Mouse (Mus musculus) liver, adult 2 months (tissue): ENCODE data around the gene Erg. TPM values are rescaled to one million over a fixed set of nuclear protein-coding genes. Genes with fewer than 3 reads are reported as not detected.

Experiments
- DNase-seq: peaks from one replicate; pipeline ENCODE4 v3.0.0-alpha.2; 2011; ENCODE audit warnings: low read depth, low spot score; ENCODE audit errors: extremely low read depth
- H3K27ac ChIP-seq: fragments of 200-500 bp; replicated peaks from 2 replicates; pipeline ENCODE4 v1.5.1; 2012; ENCODE audit warnings: low read depth, mild to moderate bottlenecking, control low read depth, inconsistent platforms, low read length; ENCODE audit not compliant: insufficient read depth
- H3K27me3 ChIP-seq: fragments of 200-500 bp; 2 replicates; pipeline ENCODE4 v1.6.1; 2012; ENCODE audit warnings: mild to moderate bottlenecking, moderate library complexity, low read length, inconsistent platforms; ENCODE audit not compliant: control insufficient read depth, insufficient read depth
- H3K36me3 ChIP-seq: fragments of 200-500 bp; 2 replicates; pipeline ENCODE4 v1.6.1; 2012; ENCODE audit warnings: low read length, inconsistent platforms; ENCODE audit not compliant: control insufficient read depth, insufficient read depth
- H3K4me1 ChIP-seq: fragments of 200-500 bp; 2 replicates; pipeline ENCODE4 v1.6.1; 2011; ENCODE audit warnings: low read length; ENCODE audit not compliant: control insufficient read depth, insufficient read depth
- H3K4me3 ChIP-seq: fragments of 200-500 bp; 2 replicates; pipeline ENCODE4 v1.5.1; 2011; ENCODE audit warnings: low read depth, mild to moderate bottlenecking, control low read depth, low read length, moderate library complexity; ENCODE audit not compliant: insufficient read depth
- H3K79me2 ChIP-seq: fragments of 200-500 bp; 2 replicates; pipeline ENCODE4 v1.6.1; 2012; ENCODE audit warnings: inconsistent platforms, mild to moderate bottlenecking, low read length, moderate library complexity; ENCODE audit not compliant: control insufficient read depth, insufficient read depth
- H3K9ac ChIP-seq: fragments of 200-500 bp; 2 replicates; pipeline ENCODE4 v1.6.1; 2012; ENCODE audit warnings: low read depth, mild to moderate bottlenecking, control low read depth, inconsistent platforms, low read length
- CTCF ChIP-seq: fragments of 200-500 bp; IDR thresholded peaks from 2 replicates; pipeline ENCODE4 v1.5.1; 2011; ENCODE audit warnings: low read depth, low read length, control low read depth
- POLR2A ChIP-seq: fragments of 200-500 bp; IDR thresholded peaks from 2 replicates; pipeline ENCODE4 v1.6.1; 2011; ENCODE audit warnings: low read length, control low read depth; ENCODE audit not compliant: insufficient read depth; ENCODE audit errors: extremely low read depth
- WGBS: fragments of 180-500 bp; shearing (Covaris S2); methylation state at CpG from one replicate; pipeline ENCODE4 v1.1.7; 2018; 5-methylcytosine and 5-hydroxymethylcytosine counted together
- polyA plus RNA-seq: library from polyadenylated mRNA; depleted of rRNA; stranded (reverse); fragments of >200 nt; gene quantifications from 2 replicates; pipeline ENCODE4 v1.2.3, GENCODE M21; 2012
- total RNA-seq: library from RNA; depleted of rRNA; stranded (reverse); fragments of >200 nt; gene quantifications from 2 replicates; pipeline ENCODE4 v1.2.3, GENCODE M21; 2014

Erg gene
- total and polyA plus RNA-seq, 2 experiments: 4.8 to 5.6 TPM

DNA sequence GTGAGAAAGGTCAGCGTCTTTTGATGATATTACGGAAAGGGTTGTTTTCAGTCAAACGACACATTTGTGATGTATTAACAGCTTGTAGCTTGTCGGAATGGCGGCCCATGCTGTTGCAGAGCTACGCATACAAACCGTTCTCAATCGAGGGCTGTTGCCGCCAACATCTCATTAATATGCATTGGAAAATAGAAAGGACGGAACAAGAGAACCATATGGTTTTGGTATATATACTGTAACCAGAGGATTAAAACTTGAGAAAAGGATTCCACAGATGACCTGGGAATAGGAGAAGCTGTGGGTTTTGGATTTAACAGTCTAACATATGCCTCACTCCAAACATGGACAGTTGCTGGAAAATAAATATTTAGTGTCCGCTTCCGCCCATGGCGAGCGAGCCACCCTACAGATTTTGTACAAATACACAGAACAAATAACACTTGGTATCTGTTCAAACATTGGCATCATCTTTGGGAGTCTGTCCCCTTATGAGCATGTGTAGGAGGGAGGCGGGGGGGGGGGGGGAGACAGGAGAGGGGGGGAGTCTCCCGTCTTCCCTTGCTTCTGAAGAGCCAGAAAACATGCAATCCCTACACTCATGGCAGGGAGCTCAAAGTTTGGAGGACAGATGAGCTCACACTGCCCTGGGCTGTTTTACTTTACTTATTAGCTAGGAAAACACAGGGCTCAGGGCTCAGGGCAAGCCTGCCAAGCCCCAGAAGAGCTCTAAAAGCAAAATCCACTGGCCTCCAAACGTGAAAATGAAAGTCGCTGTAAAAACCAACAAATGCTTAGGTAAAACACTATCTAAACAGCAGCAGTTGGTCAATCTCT is 222.5 kb downstream of the Erg start:
- H3K9ac ChIP-seq: no peak overlapping the region
- TF ChIP-seq CTCF: no peak
- TF ChIP-seq POLR2A: no peak
- no peaks in the 10 kb centered on the region for H3K27me3 ChIP-seq
- H3K79me2 ChIP-seq: no peaks in the 10 kb centered on the region
- no peaks in the 10 kb centered on the region; the same call in 1 of the 2 replicates for H3K4me1 ChIP-seq
- H3K27ac ChIP-seq: no peak overlapping the region
- 68% methylated on average over 18 of the region's 18 CpGs for WGBS
- no peak overlapping the region for H3K4me3 ChIP-seq
- DNase-seq: peak; percentile 31
- no peaks in the 10 kb centered on the region for H3K36me3 ChIP-seq

DNA sequence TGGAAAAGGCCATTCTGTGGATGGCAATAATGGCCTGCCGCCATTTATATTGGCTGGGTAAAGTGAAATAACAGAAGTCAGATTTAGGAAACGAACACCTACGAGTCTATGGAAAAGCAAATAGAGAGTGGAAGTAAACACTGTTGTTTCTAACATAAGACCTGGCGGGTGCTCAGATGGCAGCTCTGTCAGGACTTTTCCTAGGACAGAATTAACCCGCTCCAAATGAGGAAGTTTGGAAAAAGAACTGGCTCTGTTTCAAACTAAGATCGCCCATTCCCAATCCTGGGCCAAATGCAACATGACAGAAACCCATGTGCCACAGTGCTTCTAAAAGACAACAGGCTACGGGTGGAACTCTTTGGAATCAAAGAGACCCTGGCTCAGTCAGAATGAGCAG is 224.4 kb downstream of the Erg start:
- TF ChIP-seq POLR2A: no peak
- TF ChIP-seq CTCF: no peak
- no peak for DNase-seq
- no peak overlapping the region for H3K27ac ChIP-seq
- 33% methylated on average over 7 of the region's 7 CpGs for WGBS
- H3K4me1 ChIP-seq: no peaks in the 10 kb centered on the region; the same call in 1 of the 2 replicates
- no peak overlapping the region for H3K4me3 ChIP-seq
- no peak overlapping the region for H3K9ac ChIP-seq
- H3K36me3 ChIP-seq: no peaks in the 10 kb centered on the region
- no peaks in the 10 kb centered on the region for H3K79me2 ChIP-seq
- no peaks in the 10 kb centered on the region for H3K27me3 ChIP-seq

DNA sequence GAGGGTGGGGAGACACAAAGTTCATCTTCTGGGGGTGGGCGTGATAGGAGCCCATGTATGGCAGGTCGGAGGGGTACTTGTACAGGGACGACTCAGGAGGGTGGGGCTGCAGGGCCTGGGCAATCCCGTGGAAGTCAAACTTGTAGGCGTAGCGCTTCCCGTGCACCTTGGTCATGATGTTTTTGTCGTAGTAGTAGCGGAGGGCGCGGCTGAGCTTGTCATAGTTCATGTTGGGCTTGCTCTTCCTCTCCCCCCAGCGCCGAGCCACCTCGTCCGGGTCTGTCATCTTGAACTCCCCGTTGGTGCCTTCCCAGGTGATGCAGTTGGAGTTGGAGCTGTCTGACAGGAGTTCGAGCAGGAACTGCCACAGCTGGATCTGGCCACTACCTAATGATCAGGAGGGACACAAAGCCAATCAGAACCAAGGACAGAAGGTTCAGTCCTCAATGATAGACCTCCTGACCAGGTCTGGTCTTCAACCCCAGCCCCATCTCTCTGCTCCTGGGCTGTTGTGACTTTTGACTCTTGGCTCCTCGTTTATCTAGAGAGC is 225.4 kb downstream of the Erg start:
- no peaks in the 10 kb centered on the region for H3K36me3 ChIP-seq
- no peak overlapping the region for H3K27ac ChIP-seq
- no peak for DNase-seq
- no peaks in the 10 kb centered on the region for H3K79me2 ChIP-seq
- TF ChIP-seq POLR2A (no peak), CTCF (no peak)
- no peaks in the 10 kb centered on the region for H3K27me3 ChIP-seq
- no peaks in the 10 kb centered on the region; the same call in 1 of the 2 replicates for H3K4me1 ChIP-seq
- no peak overlapping the region for H3K4me3 ChIP-seq
- H3K9ac ChIP-seq: no peak overlapping the region
- 89% methylated on average over 18 of the region's 18 CpGs for WGBS

DNA sequence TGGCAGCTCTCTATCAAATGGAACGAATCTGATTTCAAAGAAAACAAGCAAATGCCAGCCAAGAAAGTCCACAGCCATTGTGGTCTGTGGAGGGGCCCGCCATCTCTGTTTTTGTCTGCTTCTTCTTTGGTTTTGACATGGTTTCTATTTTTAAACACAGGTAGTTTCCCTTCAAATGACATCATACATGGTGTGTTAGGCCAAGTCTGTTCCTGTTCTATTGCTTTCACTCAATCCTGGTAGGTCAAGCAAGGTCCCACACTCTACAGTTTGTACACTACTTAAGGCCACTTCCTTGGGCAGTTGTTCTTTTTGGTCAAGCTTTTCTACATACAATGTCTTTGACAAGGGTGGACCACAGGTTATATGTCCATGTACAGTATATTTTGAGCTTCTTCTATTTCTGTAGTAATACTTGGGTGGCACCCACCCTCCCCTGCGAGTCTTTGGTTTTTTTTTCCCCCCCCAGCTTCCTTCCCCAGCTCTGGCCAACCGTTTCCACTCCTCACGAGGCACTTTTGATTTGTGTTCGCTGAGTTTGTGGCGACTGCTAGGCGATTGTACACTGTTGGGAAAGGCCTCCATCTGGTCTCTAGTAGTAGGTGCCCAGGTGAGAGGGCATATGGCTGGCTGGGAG is 226.1 kb downstream of the Erg start:
- no peak overlapping the region for H3K27ac ChIP-seq
- no peak for TF ChIP-seq CTCF
- no peak for TF ChIP-seq POLR2A
- no peak for DNase-seq

DNA sequence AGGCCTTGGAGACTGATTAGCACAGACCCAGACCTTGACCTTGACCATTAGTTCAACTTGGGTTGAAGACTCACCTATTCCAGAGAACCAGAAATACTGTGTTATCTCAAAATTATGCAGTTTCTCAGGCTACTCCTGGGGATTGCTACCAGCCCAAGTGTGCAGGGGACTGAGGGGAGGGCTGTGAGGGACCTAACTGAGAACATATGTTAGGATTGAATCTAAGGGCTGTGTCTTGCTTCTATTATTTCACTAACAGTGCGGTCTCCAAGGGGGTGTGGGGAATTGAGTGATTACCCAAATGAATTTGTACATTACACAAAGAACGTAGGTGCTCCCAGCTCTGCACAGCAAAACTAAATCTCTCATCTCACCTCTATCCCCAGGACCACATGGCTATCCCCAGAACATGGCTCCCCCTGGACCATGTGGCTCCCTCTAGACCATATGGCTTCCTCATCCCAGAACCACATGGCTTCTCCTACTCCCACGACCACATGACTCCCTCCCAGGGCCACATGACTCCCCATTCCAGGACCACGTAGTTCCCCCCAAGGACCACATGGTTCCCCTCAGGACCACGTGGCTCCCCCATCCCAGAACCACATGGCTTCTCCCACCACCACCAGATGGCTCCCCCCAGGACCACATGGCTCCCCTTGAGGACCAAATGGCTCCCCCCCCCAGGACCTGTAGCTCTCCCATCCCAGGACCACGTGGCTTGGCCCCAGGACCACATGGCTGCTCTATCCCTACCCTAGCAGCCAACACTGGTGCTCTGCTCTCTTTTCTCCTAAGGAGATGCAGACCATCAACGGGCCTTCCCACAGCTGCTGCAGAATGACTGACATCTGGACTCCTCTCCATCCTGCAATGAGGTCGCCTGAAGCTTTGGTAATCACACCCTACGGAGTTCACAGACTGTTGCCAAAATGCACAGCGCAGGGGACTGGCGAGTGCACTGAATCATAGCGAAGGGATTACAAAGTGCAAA is 229.1 kb downstream of the Erg start:
- no peak for DNase-seq
- Histone ChIP-seq H3K4me1 (no peaks in the 10 kb centered on the region; the same call in 1 of the 2 replicates), H3K27ac (no peak overlapping the region), H3K27me3 (no peaks in the 10 kb centered on the region), H3K4me3 (no peak overlapping the region), H3K79me2 (no peaks in the 10 kb centered on the region), H3K36me3 (no peaks in the 10 kb centered on the region), H3K9ac (no peak overlapping the region)
- TF ChIP-seq CTCF (no peak), POLR2A (no peak)
- WGBS: 87% methylated on average over 12 of the region's 12 CpGs

More for the DNA sequence above, 226.1 kb downstream of the Erg start:
- Histone ChIP-seq H3K4me1 (no peaks in the 10 kb centered on the region; the same call in 1 of the 2 replicates), H3K27me3 (no peaks in the 10 kb centered on the region), H3K4me3 (no peak overlapping the region), H3K36me3 (no peaks in the 10 kb centered on the region), H3K79me2 (no peaks in the 10 kb centered on the region), H3K9ac (no peak overlapping the region)
- WGBS: 85% methylated on average over 8 of the region's 8 CpGs
